Mouse (Mus musculus): Measurements from ENCODE around the gene Mlf2.

Gene Mlf2

DNA sequence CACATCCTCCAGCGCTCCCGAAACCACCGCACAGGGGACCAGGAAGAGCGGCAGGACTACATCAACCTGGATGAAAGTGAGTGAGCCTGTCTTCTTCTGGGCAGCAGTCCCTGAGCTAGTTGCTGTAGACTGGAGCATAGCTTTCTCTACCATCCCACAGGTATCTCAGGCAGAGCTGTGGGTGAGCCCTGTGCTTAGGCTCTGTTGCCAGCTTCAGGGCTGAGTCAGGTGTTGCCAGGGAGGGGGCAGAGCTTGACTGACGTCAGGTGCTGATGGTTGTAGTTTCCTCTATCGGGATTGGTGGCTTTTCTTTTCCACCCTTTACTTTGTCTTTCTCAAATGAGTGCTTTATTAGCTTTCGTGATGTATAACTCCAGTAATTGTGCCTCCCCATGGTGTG lies 3.5 kb downstream of the Mlf2 start:
- no peak for DNase-seq

DNA sequence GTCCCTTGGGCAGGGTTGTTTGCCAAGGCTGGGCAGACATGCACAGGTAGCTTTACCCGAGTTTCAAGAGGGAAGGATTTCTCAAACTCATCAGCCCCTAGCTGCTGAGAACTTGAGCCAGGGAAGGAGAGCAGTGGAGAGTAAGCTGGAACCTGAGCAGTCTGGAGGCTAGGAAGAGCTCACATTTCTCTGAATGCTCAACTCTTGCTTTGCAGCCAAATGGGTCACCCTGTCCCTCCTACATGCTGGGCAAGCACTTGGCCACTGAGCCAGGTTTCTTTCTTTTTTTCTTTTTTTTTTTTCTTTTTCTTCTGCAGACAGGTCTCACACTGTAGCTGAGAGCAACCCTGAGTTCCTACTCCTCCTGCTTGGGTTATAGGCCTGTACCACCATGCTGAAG lies 5.5 kb downstream of the Mlf2 start:
- peak in 1 of 2 experiments; percentile 30 for DNase-seq

DNA sequence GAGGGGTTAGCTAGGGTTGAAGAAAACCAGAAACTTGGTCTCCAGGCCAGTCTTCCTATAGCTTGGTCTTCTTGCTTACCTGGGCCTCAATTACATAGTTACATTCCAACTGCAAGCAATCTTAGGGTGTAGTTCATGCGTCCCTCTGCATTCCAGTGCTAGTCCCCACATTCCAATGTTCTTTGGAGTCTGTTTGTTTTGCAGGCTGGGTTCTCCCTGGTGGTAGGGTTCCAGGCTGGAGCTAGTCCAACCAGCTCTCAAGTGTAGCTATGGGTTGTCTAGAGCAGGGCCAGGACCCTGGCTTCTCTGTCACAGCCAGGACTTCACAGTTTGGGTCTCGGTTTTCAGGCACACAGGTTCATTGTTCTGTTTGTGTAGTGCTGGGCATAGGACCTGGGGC lies 6.3 kb downstream of the Mlf2 start:
- no peak for DNase-seq

DNA sequence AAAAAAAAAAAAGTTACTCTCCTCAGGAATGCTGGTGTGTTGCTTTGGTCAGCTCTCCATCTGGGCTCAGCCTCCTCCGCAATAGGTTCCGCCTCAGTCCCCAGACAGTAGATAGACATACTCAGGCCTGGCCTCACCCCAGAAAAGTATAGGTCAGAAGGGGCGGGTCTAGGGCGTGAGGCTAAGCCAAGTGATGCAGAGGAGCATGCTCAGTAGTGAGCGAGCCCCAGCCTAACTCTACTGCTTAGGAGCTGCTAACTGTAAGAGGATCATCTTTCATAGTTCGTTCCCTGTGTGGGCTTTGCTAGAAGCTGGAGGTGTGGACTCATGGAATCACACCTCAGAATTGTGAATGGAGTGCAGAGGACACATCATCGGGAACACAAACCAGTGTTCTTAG lies 7.4 kb downstream of the Mlf2 start:
- no peak for DNase-seq

DNA sequence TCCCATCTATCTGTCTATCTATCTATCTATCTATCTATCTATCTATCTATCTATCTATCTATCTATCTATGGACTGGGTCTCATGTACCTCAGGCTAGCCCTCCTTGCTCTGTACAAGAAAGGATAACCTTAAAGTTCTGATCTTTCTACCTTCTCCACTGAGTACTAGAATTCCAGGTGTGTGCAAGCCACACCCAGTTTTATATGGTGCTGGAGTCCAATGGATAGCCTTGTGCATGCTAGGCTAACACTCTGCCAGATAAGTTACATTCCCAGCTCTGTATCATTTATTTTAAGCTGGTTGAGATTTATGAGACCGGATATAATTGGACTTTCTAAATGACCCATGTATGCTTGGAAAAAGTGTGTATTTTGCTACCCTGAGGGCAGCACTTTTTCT lies 10.5 kb downstream of the Mlf2 start:
- DNase-seq, result no peak

DNA sequence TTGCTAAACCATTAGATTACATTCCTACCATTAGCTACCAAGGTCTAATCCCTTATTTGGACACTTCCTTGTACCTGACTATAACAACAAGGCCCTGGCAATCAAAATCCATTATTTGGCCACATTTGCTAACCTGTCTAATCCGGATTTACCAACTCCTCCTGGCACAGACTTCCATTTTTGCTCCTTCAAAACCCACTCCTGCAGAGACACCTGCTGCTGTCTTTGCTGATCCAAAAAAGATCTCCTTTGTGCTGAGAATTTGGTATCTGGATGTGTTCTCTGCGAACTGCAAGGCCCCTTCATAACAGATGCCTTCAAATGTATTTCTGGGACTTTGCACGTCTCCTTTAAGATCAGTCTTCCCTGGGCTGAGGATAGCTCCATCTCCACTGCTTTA lies 12.3 kb downstream of the Mlf2 start:
- peak; percentile 67 to 68 for DNase-seq

DNA sequence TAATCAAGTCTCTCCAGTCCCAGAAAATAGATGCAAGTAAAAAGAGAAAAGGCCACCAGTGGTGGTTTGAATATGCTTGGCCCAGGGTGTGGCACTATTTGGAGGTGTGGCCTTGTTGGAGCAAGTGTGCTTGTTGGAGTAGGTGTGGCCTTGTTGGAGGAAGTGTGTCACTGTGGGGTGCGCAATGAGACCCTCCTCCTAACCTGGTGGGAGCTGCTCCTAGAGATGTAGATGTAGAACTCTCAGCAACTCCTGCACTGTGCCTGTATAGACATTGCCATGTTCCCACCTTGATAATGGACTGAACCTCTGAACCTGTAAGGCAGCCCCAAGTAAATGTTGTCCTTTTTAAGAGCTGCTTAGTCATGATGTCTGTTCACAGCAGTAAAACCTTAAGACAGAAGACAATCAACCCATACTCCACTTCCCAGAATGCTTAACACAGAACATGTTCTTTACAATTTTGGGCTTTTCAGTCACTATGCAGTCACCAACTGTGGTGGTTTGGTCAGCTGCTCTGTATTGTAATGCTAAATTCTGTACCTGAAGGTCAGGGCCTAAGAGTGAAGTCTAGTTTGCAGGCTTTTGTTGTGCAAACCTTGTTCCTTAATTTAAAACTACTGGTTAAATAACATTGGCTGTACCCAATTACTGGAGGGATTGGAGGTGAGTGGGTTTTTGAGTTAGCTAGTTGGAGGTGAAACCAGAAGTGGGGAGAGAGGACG lies 23.0 kb downstream of the Mlf2 start:
- DNase-seq, result no peak

DNA sequence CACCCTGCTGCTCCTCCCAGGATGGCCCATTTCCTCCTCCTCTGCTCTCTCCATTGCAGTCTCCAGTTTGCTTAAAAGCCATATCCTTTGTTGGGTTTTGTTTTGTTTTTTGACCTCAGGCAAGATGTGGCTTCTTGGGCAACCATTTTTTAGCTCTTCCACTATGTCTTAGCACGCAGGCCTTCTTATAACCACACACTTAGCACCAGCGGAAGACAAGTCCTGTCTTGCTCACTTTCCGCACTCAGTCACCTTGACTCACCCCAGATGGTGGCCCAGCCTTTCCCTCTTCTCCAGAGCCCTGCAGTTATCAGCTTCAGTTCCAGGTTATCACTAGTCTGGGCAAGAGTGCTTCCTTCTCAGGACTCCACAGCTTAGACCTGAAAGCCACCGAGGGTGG lies 24.0 kb downstream of the Mlf2 start:
- DNase-seq, result no peak

DNA sequence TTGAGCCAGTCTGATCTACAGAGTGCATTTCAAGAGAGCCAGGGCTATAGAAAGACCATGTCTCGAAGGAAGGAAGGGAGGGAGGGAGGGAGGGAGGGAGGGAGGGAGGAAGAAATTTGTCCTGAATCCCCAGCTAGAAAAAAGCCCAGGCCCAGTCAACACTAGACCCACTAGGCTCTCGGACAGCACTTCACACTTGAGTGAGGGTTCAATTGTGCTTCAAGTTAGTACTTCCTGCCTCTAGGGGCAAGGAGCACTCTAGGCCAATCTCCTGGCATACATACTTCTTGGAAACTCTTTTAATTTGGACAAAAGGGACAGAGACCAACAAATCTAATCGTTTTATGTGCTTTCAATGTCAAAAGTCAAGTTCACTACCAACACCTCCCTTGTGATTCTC lies 26.9 kb downstream of the Mlf2 start:
- no peak for DNase-seq

DNA sequence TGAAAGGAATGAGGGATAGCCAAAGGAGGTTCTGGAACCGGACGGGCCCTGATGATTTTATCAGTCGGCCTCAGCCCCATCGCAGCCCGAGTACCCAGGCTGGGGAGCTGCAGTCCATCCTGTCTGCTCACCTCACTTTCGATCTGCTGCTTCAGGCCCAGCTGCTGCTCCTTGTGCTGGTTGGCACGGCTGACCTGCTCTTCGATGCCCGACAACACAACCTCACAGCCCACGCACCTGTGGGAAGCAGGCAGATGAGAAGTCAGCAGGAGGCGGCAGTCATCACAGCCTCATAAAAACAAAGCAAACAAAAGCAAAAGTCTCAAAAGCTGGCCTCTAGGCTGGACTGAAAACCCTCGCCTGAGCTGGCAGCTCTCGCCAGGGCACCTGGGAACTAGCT lies 28.8 kb downstream of the Mlf2 start:
- no peak for DNase-seq

DNA sequence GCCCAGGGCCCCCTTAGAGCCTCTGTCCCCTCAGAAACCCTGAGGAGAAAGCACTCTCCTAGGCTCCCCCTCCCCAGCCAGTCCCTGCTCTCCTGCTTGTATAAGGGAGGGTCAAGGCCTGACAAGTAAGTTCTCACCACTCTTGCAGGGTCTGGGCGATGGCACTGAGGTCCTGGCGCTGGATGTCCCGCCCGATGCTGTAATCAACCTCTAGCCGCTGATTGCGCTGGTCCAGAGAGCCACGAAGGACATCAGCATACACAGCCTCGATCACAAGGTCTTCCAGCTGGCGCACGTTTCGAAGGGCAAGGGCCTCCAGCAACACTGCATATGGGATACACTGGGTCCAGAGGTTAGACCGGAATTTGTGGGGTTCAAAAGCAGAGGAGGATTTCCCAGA lies 29.8 kb downstream of the Mlf2 start:
- DNase-seq, result no peak

DNA sequence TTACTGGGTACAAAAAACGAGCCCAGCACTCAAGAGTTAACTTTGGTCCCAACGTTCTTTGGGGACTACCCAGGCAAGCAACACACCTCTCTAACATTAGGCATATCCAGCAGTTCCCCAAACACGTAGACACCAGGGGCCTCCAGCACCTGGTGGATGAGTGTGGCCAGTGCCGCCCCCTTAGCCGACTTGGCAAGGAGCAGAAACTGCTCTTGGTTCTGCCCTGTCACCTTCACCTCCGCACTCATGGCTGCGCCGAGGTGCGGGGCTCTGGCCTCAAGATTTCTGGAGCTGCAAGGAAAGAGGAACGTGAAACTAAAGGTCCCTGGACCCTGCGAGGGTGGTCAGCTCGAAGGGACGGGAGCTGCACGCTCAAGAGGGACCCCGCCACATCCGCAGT lies 33.5 kb downstream of the Mlf2 start:
- DNase-seq, result no peak

DNA sequence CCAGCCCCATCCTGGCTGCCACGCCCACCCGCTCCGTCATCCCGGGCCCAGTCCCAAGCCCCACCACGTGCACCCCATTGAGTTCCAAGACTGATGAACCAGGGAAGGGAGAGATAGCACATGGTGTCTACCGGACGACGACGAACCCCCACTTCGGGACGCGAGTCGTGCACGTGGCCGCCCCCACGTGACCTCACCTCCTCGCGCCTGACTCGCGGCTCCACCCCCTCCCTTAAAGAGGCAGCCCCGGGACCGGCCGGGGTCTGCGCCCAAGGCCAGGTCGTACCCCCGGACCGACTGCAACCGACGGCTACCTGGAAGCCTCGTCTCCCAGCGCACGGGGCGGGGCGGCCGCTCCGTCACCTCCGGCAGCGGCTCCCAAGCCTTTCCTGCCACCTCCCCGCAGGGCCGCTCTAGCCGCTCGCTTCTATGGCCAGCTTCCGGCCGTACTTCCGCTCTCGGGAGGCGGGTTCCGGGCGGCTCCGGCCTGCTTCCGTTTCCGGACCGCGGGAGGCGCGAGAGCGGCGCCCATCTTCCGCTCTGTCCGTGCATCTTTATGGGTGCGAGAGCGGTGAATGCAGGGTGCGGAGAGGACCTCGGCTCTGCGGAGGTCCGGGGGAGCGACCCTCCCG lies 34.0 kb downstream of the Mlf2 start, which contains the start of gene Cops7a:
TSS of gene Cops7a (minus strand) at position 451 of the 632 bp plus-strand sequence.
- DNase-seq, result peak; percentile 96 to 97

DNA sequence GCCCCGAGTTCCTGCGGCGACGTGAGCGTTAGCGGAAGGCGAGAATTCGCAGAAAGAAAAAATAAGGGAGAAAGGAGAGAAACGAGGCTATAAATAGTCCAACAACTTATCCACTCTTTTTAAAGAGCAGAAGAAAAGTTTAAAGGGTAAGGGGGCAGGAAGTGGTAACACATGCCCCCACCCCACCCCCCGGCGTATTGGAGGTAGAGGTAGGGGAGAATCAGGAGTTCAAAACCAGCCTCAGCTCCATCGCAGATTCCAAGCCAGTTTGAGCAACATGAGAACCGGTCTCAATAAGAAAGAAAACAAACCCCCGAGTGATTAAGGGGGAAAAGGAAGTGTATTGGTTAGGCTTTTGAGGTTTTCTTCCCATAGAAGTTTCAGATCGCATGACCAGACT lies 34.6 kb downstream of the Mlf2 start:
- DNase-seq, result peak in 1 of 2 experiments; percentile 34

DNA sequence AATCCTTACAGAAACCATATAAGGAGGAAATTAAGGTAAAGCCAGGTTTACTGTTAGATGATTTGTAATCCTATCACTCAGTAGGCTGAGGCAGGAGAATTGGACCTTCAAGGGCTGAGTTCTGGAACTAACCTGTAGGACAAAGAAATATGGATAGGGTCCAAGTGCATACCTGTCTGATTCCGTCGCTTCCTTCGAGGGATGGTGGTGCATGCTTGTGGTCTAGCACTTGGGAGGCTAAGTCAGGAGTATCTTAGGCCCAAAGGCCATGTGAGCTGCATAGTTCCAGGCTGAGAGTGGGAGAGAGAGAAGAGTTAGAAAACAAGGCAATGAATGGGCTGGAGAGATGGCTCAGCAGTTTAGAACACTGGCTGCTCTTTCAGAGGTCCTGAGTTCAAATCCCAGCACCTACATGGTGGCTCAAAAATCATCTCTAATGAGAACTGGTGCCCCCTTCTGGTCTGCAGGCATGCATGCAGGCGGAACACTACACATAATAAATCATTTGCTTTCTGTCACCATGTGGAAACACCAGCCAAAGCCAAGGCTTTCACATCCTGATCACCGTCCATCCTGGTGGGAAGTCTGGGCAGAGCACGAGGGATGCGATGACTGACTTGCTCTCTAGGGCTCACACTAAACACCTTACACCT lies 35.4 kb downstream of the Mlf2 start:
- peak; percentile 24 to 46 for DNase-seq

DNA sequence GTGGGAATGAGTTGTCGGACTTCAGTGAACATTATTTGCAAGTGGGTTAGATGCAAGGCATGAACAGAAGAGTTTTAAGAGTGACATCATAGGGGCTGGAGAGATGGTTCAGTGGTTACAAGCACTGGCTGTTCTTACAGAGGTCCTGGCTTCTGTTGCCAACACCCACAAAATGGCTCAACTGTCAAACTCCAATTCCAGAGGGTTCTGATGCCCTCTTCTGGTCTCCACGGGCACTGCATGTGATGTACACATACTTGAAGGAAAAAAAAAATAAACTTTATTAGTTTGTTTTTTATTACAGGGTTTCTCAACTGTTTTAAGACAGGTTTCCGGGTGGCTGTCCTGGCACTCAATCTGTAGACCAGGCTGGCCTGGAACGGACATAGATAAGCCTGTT lies 36.6 kb downstream of the Mlf2 start:
- DNase-seq, result peak; percentile 64 to 84
